Mouse (Mus musculus) kidney, adult 8-10 months (tissue): ENCODE results near the gene Abi3bp.

Source experiments
- DNase-seq, 2 experiments: peaks; one replicate each; pipeline ENCODE4 v3.0.0; 2022

Gene Abi3bp

GRCm38 (mm10) chr16:56477677-56478574 lies at the start of gene Abi3bp:
TSS of gene Abi3bp (plus strand) at chr16:56477878.
- no peak for DNase-seq

GRCm38 (mm10) chr16:56435293-56436185 lies 42.1 kb upstream of the Abi3bp start:
- DNase-seq, result no peak

GRCm38 (mm10) chr16:56440243-56440642 lies 37.4 kb upstream of the Abi3bp start:
- no peak for DNase-seq

- DNase-seq, result no peak
Observed at GRCm38 (mm10) chr16:56441113-56441512, 36.6 kb upstream of the Abi3bp start.

- DNase-seq, result no peak
Observed at GRCm38 (mm10) chr16:56441658-56442344, 35.9 kb upstream of the Abi3bp start.

- DNase-seq, result no peak
Observed at GRCm38 (mm10) chr16:56451482-56451881, 26.2 kb upstream of the Abi3bp start.

GRCm38 (mm10) chr16:56451923-56452322 lies 25.8 kb upstream of the Abi3bp start:
- DNase-seq, result no peak

- no peak for DNase-seq
Observed at GRCm38 (mm10) chr16:56458052-56458754, 19.5 kb upstream of the Abi3bp start.

- no peak for DNase-seq
Observed at GRCm38 (mm10) chr16:56473160-56473559, 4.5 kb upstream of the Abi3bp start.

GRCm38 (mm10) chr16:56475676-56476075 lies 2.0 kb upstream of the Abi3bp start:
- no peak for DNase-seq

GRCm38 (mm10) chr16:56478575-56479191 lies 1.0 kb downstream of the Abi3bp start:
- no peak for DNase-seq

GRCm38 (mm10) chr16:56483466-56483865 lies 5.8 kb downstream of the Abi3bp start:
- DNase-seq, result no peak

- peak; percentile 27 to 33 for DNase-seq
Observed at GRCm38 (mm10) chr16:56486461-56486860, 8.8 kb downstream of the Abi3bp start.

GRCm38 (mm10) chr16:56490861-56491260 lies 13.2 kb downstream of the Abi3bp start:
- DNase-seq, result no peak

- no peak for DNase-seq
Observed at GRCm38 (mm10) chr16:56495266-56495665, 17.6 kb downstream of the Abi3bp start.

- DNase-seq, result no peak
Observed at GRCm38 (mm10) chr16:56496743-56497142, 19.1 kb downstream of the Abi3bp start.

- no peak for DNase-seq
Observed at GRCm38 (mm10) chr16:56498680-56499079, 21.0 kb downstream of the Abi3bp start.

GRCm38 (mm10) chr16:56500441-56500840 lies 22.8 kb downstream of the Abi3bp start:
- DNase-seq, result no peak

GRCm38 (mm10) chr16:56501101-56501500 lies 23.4 kb downstream of the Abi3bp start:
- DNase-seq, result no peak

- peak; percentile 39 to 47 for DNase-seq
Observed at GRCm38 (mm10) chr16:56501513-56501912, 23.8 kb downstream of the Abi3bp start.

- no peak for DNase-seq
Observed at GRCm38 (mm10) chr16:56502134-56502533, 24.5 kb downstream of the Abi3bp start.

GRCm38 (mm10) chr16:56503941-56504340 lies 26.3 kb downstream of the Abi3bp start:
- no peak for DNase-seq
